Mouse (Mus musculus): ENCODE data around the gene Gm10563. TPM values are rescaled to one million over a fixed set of nuclear protein-coding genes. Genes with fewer than 3 reads are reported as not detected.
"Not testable (repeated sequence)": the region's sequence is repeated elsewhere in the genome, so short reads cannot be mapped to it uniquely, and the experiment has no call there.

Gm10563 gene
- polyA plus RNA-seq (2016; fragmentation: Nextera tagmentation; extraction: Ambion mirVana), result not detected in 2 replicates

DNA sequence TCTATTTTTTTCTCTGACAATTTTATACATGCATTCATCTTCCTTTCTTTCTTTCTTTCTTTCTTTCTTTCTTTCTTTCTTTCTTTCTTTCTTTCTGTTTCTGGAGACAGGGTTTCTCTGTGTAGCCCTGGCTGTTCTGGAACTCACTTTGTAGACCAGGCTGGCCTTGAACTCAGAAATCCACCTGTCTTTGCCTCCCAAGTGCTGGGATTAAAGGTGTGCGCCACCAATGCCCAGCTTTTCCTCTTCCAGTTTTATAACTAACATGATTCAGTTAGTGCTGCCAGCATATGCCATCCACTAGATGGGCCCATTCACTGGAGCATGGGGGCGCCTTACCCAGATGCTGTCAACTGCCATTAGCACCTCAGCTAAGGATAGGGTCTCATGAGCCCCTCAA, at the start of gene Gm10563:
Gm10563 (minus strand) TSS at position 101 of the 400 bp plus-strand sequence.
- 92% methylated on average over 2 of the region's 2 CpGs for WGBS
- H3K9me3 ChIP-seq (replicated peaks); ATAC-seq (ENCODE audit: insufficient number of reproducible peaks, low FRiP score); H3K4me1 ChIP-seq (replicated peaks); H3K4me3 ChIP-seq; H3K27ac ChIP-seq (ENCODE audit: poor library complexity, severe bottlenecking); H3K9ac ChIP-seq; H3K4me2 ChIP-seq; H3K27me3 ChIP-seq (replicated peaks): not testable (repeated sequence)
- H3K36me3 ChIP-seq, result peaks cover 85% of the 10 kb centered on the region

DNA sequence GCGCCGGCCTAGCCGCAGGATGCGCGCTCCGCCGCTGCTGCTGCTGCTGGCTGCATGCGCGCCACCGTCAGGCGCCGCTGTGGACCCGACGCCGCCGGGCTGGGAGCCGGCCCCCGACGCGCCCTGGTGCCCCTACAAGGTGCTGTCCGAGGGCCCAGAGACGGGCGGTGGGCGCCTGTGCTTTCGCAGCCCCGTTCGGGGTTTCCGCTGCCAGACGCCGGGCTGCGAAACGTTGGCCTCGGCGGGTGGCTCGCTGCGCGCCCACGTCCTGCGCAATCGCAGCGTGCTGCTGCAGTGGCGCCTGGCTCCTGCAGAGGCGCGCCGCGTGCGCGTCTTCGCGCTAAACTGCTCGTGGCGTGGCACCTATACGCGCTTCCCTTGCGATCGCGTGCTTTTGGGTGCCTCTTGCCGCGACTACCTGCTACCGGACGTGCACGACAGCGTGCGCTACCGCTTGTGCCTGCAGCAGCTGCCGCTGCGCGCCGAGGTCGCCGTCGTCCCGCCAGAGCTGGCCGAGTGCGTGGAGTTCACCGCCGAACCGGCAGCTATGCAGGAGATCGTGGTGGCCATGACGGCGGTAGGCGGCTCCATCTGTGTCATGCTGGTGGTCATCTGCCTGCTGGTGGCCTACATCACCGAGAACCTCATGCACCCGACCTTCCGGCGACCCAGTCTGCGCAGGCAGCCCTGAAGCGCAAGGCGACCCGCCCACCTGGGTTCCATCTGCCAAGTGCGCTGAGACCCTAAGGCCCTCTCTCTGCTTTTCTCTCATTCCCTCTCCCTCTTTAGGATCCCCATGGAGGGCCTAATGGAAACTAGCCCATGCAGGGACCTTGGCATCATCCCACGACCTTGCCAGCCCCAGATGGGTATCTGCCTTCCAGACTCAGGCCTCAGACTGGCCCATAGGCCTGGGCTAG, 49.5 kb upstream of the Gm10563 start:
- peaks cover 35% of the 10 kb centered on the region for H3K27me3 ChIP-seq (replicated peaks)
- ATAC-seq (ENCODE audit: insufficient number of reproducible peaks, low FRiP score), result peak; percentile 56
- no peaks in the 10 kb centered on the region for H3K9me3 ChIP-seq (replicated peaks)
- H3K9ac ChIP-seq, result peak overlapping the region; percentile 87
- peak overlapping the region; percentile 99 for H3K4me2 ChIP-seq
- peak overlapping the region; percentile 69 for H3K4me3 ChIP-seq
- H3K36me3 ChIP-seq, result no peaks in the 10 kb centered on the region
- 1% methylated on average over 92 of the region's 92 CpGs for WGBS
- H3K4me1 ChIP-seq (replicated peaks), result peaks cover 5% of the 10 kb centered on the region; the same call in 1 of the 2 replicates
- 0 out of 2 replicates have a peak overlapping the region, but pooled peaks have one; percentile 28 for H3K27ac ChIP-seq (ENCODE audit: poor library complexity, severe bottlenecking)

GRCm38 (mm10) chr4:155694111-155694481, 48.9 kb upstream of the Gm10563 start, which contains the start of gene Fndc10:
Gene Fndc10, plus strand, starts transcription at chr4:155694342.
- 0 out of 2 replicates have a peak within 1 kb of the TSS, but pooled peaks have one; percentile 28 for H3K27ac ChIP-seq (ENCODE audit: poor library complexity, severe bottlenecking)

GRCm38 (mm10) chr4:155692421-155692820, 47.2 kb upstream of the Gm10563 start:
- Histone ChIP-seq H3K4me1 (replicated peaks) (peaks cover 5% of the 10 kb centered on the region; the same call in 1 of the 2 replicates), H3K27ac (ENCODE audit: poor library complexity, severe bottlenecking) (no peak overlapping the region), H3K9me3 (replicated peaks) (no peaks in the 10 kb centered on the region), H3K4me3 (no peak overlapping the region), H3K27me3 (replicated peaks) (peaks cover 35% of the 10 kb centered on the region), H3K4me2 (no peak overlapping the region), H3K9ac (no peak overlapping the region), H3K36me3 (no peaks in the 10 kb centered on the region)
- 92% methylated on average over 3 of the region's 3 CpGs for WGBS
- ATAC-seq (ENCODE audit: insufficient number of reproducible peaks, low FRiP score), result no peak

More at GRCm38 (mm10) chr4:155694111-155694481, 48.9 kb upstream of the Gm10563 start, which contains the start of gene Fndc10:
- no peaks in the 10 kb centered on the region for H3K9me3 ChIP-seq (replicated peaks)
- under 1% methylated on average over 42 of the region's 47 CpGs for WGBS
- H3K4me1 ChIP-seq (replicated peaks), result peaks cover 5% of the 10 kb centered on the region; the same call in 1 of the 2 replicates
- peaks cover 35% of the 10 kb centered on the region for H3K27me3 ChIP-seq (replicated peaks)
- H3K4me3 ChIP-seq, result peak within 1 kb of the TSS; percentile 69
- H3K36me3 ChIP-seq, result no peaks in the 10 kb centered on the region
- ATAC-seq (ENCODE audit: insufficient number of reproducible peaks, low FRiP score), result peak; percentile 71; the same call in 1 of the 2 replicates
- H3K9ac ChIP-seq, result peak within 1 kb of the TSS; percentile 87
- H3K4me2 ChIP-seq, result peak within 1 kb of the TSS; percentile 99

- H3K4me3 ChIP-seq, result no peak overlapping the region
- H3K27me3 ChIP-seq (replicated peaks), result peaks cover 36% of the 10 kb centered on the region
- H3K27ac ChIP-seq (ENCODE audit: poor library complexity, severe bottlenecking), result no peak overlapping the region
- ATAC-seq (ENCODE audit: insufficient number of reproducible peaks, low FRiP score), result no peak
- no peak overlapping the region for H3K4me2 ChIP-seq
- H3K9ac ChIP-seq, result no peak overlapping the region
- 78% methylated on average over 12 of the region's 12 CpGs for WGBS
- H3K9me3 ChIP-seq (replicated peaks), result no peaks in the 10 kb centered on the region
- H3K36me3 ChIP-seq, result no peaks in the 10 kb centered on the region
- peaks cover 5% of the 10 kb centered on the region; the same call in 1 of the 2 replicates for H3K4me1 ChIP-seq (replicated peaks)
Measured at GRCm38 (mm10) chr4:155690571-155691375, 45.6 kb upstream of the Gm10563 start.

DNA sequence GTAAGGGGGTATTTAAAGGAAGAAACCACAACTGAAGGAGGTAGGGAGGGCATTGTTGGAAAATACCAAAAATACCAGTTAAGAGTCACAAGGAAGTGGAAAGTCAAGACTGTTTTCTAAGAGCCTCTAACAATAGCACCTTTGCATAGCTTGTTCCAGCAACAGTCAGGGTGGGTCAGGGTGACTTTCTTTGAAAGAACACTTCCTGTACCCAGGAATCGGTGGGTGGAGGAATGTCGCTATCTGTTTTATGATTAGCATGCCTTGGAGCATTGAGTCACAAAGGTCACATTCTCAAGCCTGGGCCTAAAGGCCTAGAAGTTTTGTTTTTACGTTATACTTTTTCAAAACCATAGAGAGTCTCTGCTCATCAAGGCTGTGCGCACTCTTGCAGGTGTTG, 42.6 kb upstream of the Gm10563 start:
- WGBS, result 67% methylated on average over 4 of the region's 4 CpGs
- H3K4me3 ChIP-seq, H3K9ac ChIP-seq: not testable (repeated sequence)

GRCm38 (mm10) chr4:155683670-155684277, 38.6 kb upstream of the Gm10563 start:
- H3K27ac ChIP-seq (ENCODE audit: poor library complexity, severe bottlenecking); H3K36me3 ChIP-seq; H3K9ac ChIP-seq; ATAC-seq (ENCODE audit: insufficient number of reproducible peaks, low FRiP score); H3K4me1 ChIP-seq (replicated peaks); H3K9me3 ChIP-seq (replicated peaks); H3K4me3 ChIP-seq; H3K4me2 ChIP-seq: not testable (repeated sequence)
- 84% methylated on average over 16 of the region's 19 CpGs for WGBS
- peaks cover 11% of the 10 kb centered on the region; the same call in 1 of the 2 replicates for H3K27me3 ChIP-seq (replicated peaks)

More for the DNA sequence above, 42.6 kb upstream of the Gm10563 start:
- not testable (repeated sequence) for H3K27ac ChIP-seq (ENCODE audit: poor library complexity, severe bottlenecking); H3K4me1 ChIP-seq (replicated peaks); H3K4me2 ChIP-seq; H3K9me3 ChIP-seq (replicated peaks); ATAC-seq (ENCODE audit: insufficient number of reproducible peaks, low FRiP score); H3K36me3 ChIP-seq
- peaks cover 22% of the 10 kb centered on the region; the same call in 1 of the 2 replicates for H3K27me3 ChIP-seq (replicated peaks)

DNA sequence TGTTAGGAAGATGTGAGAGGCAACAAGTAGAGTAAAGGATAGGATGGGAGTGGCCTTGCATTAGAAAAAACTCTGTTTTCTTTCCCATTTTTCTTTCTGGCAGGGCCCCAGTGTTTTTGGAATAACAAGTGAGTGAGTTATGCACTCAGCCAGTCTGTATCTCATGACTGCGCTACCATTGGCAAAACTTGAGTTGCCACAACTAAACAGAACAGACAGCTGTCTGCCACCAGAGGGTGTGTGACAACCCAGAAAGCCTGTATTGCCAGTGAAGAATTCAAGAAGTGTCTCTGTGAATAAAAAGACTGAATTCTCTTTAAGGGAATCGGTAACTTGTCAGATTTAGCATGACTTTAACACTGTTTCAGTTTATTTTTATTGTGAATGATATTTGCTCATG, 30.8 kb upstream of the Gm10563 start:
- Histone ChIP-seq H3K9me3 (replicated peaks) (no peaks in the 10 kb centered on the region), H3K27me3 (replicated peaks) (no peaks in the 10 kb centered on the region), H3K36me3 (no peaks in the 10 kb centered on the region), H3K4me1 (replicated peaks) (no peaks in the 10 kb centered on the region), H3K4me3 (no peak overlapping the region), H3K27ac (ENCODE audit: poor library complexity, severe bottlenecking) (no peak overlapping the region), H3K9ac (no peak overlapping the region), H3K4me2 (no peak overlapping the region)
- no peak for ATAC-seq (ENCODE audit: insufficient number of reproducible peaks, low FRiP score)
- 87% methylated on average over 2 of the region's 2 CpGs for WGBS

DNA sequence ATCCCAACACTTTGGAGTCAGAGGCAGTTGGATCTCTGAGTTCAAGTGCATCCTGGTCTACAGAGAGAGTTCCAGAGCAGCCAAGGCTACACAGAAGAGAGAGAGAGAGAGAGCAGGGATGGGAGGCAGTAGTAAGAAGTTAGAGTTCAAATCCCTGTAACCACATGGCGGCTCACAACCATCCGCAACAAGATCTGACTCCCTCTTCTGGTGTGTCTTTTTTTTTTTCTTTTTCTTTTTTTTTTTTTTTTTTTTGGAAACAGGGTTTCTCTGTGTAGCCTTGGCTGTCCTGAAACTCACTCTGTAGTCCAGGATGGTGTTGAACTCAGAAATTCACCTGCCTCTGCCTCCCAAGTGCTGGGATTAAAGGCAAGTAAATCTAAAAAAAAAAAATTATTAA, 26.9 kb upstream of the Gm10563 start:
- Histone ChIP-seq H3K4me1 (replicated peaks) (peaks cover 7% of the 10 kb centered on the region), H3K4me2 (no peak overlapping the region), H3K36me3 (no peaks in the 10 kb centered on the region), H3K9me3 (replicated peaks) (no peaks in the 10 kb centered on the region), H3K27me3 (replicated peaks) (no peaks in the 10 kb centered on the region), H3K4me3 (no peak overlapping the region), H3K27ac (ENCODE audit: poor library complexity, severe bottlenecking) (no peak overlapping the region), H3K9ac (no peak overlapping the region)
- ATAC-seq (ENCODE audit: insufficient number of reproducible peaks, low FRiP score), result no peak
- WGBS, result 56% methylated on average over 2 of the region's 2 CpGs

GRCm38 (mm10) chr4:155670236-155670635, 25.0 kb upstream of the Gm10563 start:
- not testable (repeated sequence) for ATAC-seq (ENCODE audit: insufficient number of reproducible peaks, low FRiP score); H3K36me3 ChIP-seq; H3K27me3 ChIP-seq (replicated peaks); H3K9ac ChIP-seq; H3K27ac ChIP-seq (ENCODE audit: poor library complexity, severe bottlenecking); H3K4me3 ChIP-seq; H3K4me2 ChIP-seq; H3K4me1 ChIP-seq (replicated peaks); H3K9me3 ChIP-seq (replicated peaks)
- WGBS, result 65% methylated on average over 4 of the region's 4 CpGs

Data from heart, embryonic 12.5 days (tissue).